Mouse (Mus musculus): ENCODE measurements around the gene Os9. TPM values are rescaled to one million over a fixed set of nuclear protein-coding genes. Genes with fewer than 3 reads are reported as not detected.
A peak's percentile ranks its signal among the peaks of the same experiment; 100 is the strongest.
"Not testable (repeated sequence)": the region's sequence is repeated elsewhere in the genome, so short reads cannot be mapped to it uniquely, and the experiment has no call there.

Gene Os9
- polyA plus RNA-seq, 1 experiment from 2014 or later: 51.2 TPM

DNA sequence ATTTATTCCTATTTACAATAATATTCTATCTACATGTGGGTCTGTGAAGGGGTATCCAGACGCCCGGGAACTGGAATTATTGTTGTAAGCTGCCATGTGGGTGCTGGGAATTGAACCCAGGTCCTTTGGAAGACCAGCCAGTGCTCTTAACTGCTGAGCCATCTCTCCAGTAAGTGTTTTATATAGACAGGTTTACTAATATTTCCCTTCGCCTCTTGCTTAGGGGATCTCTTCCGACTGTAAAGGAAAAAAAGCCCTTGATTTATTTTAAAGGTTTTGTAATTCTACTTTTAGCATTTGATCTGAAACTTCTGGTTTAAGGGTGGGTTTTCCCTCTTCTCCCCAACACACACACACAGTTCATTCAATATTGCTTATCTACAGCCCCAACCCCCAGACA is 43.3 kb upstream of the Os9 start:
- Histone ChIP-seq H3K9me3 (ENCODE audit: control insufficient read depth, low read length) (no peaks in the 10 kb centered on the region), H3K4me1 (replicated peaks; ENCODE audit: control insufficient read depth, insufficient read depth, low read length) (peaks cover 17% of the 10 kb centered on the region), H3K36me3 (ENCODE audit: control insufficient read depth, insufficient read depth, low read length) (no peaks in the 10 kb centered on the region), H3K9ac (ENCODE audit: low read depth, low read length) (no peak overlapping the region), H3K4me2 (peak overlapping the region; percentile 98), H3K27me3 (replicated peaks; ENCODE audit: control insufficient read depth, insufficient read depth, low read length) (peaks cover 31% of the 10 kb centered on the region), H3K4me3 (ENCODE audit: low read depth, low read length) (no peak overlapping the region), H3K27ac (ENCODE audit: low read depth, low read length) (no peak overlapping the region)
- WGBS: 88% methylated on average over 4 of the region's 4 CpGs
- DNase-seq (ENCODE audit: low spot score) (no peak), ATAC-seq (replicated peaks; ENCODE audit: low FRiP score) (no peak)

DNA sequence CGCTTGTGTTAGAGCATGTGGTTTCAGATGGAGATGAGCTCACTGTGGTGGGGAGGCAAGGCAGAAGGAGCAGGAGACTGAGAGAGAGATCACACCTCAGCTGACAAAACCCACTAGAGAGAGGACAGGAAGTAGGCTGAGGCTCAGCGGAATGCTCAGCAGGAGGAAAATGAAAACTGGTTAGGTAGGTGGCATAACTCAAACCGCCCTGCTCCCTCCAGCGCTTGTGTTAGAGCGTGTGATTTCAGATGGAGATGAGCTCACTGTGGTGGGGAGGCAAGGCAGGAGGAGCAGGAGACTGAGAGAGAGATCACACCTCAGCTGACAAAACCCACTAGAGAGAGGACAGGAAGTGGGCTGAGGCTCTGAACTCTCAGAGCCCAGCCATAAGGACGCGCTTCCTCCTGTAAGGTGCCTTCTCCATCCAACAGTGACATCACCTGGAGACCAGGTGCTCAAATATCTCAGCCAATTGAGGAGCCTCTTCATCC is 41.9 kb upstream of the Os9 start:
- H3K4me3 ChIP-seq (ENCODE audit: low read depth, low read length); DNase-seq (ENCODE audit: low spot score); H3K9me3 ChIP-seq (ENCODE audit: control insufficient read depth, low read length); ATAC-seq (replicated peaks; ENCODE audit: low FRiP score); H3K4me2 ChIP-seq; H3K9ac ChIP-seq (ENCODE audit: low read depth, low read length); H3K27ac ChIP-seq (ENCODE audit: low read depth, low read length); H3K36me3 ChIP-seq (ENCODE audit: control insufficient read depth, insufficient read depth, low read length): not testable (repeated sequence)
- 41% methylated on average over 7 of the region's 7 CpGs for WGBS
- Histone ChIP-seq H3K27me3 (replicated peaks; ENCODE audit: control insufficient read depth, insufficient read depth, low read length) (peaks cover 24% of the 10 kb centered on the region), H3K4me1 (replicated peaks; ENCODE audit: control insufficient read depth, insufficient read depth, low read length) (peaks cover 14% of the 10 kb centered on the region)

DNA sequence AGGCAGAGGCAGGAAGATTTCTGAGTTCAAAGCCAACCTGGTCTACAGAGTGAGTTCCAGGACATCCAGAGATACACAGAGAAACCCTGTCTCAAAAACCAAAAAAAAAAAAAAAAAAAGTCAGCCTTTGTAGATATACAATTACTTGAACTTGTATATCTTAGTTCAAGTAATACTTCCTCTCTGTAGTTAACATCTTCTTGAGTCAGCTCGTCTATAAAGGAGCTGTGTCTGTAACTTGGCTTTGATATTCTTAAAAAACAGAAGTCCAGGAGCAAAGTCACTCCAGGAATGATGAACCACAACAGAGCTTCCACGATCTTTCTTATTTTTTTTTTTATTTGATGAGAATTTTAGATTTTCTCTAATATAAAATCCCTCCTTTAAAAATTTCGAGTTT is 39.8 kb upstream of the Os9 start:
- 61% methylated on average over 3 of the region's 3 CpGs for WGBS

DNA sequence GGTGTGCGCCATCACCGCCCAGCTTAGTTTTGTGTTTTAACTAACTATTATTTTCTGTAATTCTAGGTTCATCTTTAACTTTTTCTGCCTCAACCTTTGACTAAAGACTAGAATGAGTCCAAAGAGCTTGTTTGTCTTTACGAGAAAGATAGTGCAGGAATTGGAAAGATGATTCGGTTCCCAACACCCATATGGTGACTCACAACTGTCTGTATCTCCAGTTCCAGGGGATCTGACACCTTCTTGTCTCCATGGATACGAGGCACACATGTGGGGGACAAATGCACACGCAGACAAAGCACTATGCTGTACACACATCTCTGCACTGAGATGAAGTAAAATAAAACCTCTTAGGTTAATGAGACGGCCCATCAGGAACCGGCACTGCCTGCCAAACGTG is 39.1 kb upstream of the Os9 start:
- H3K4me2 ChIP-seq: no peak overlapping the region
- H3K4me3 ChIP-seq (ENCODE audit: low read depth, low read length): no peak overlapping the region
- H3K4me1 ChIP-seq (replicated peaks; ENCODE audit: control insufficient read depth, insufficient read depth, low read length): no peaks in the 10 kb centered on the region
- no peak for ATAC-seq (replicated peaks; ENCODE audit: low FRiP score)
- no peak overlapping the region for H3K9ac ChIP-seq (ENCODE audit: low read depth, low read length)
- H3K27ac ChIP-seq (ENCODE audit: low read depth, low read length): no peak overlapping the region
- H3K36me3 ChIP-seq (ENCODE audit: control insufficient read depth, insufficient read depth, low read length): no peaks in the 10 kb centered on the region
- 83% methylated on average over 9 of the region's 9 CpGs for WGBS
- no peaks in the 10 kb centered on the region for H3K9me3 ChIP-seq (ENCODE audit: control insufficient read depth, low read length)
- H3K27me3 ChIP-seq (replicated peaks; ENCODE audit: control insufficient read depth, insufficient read depth, low read length): no peaks in the 10 kb centered on the region
- DNase-seq (ENCODE audit: low spot score): no peak

More for the DNA sequence above, 39.8 kb upstream of the Os9 start:
- ATAC-seq (replicated peaks; ENCODE audit: low FRiP score): no peak
- H3K4me1 ChIP-seq (replicated peaks; ENCODE audit: control insufficient read depth, insufficient read depth, low read length): no peaks in the 10 kb centered on the region
- no peak for DNase-seq (ENCODE audit: low spot score)
- no peak overlapping the region for H3K4me3 ChIP-seq (ENCODE audit: low read depth, low read length)
- no peak overlapping the region for H3K4me2 ChIP-seq
- H3K27me3 ChIP-seq (replicated peaks; ENCODE audit: control insufficient read depth, insufficient read depth, low read length): peaks cover 3% of the 10 kb centered on the region
- no peak overlapping the region for H3K9ac ChIP-seq (ENCODE audit: low read depth, low read length)
- no peaks in the 10 kb centered on the region for H3K36me3 ChIP-seq (ENCODE audit: control insufficient read depth, insufficient read depth, low read length)
- H3K27ac ChIP-seq (ENCODE audit: low read depth, low read length): no peak overlapping the region
- no peaks in the 10 kb centered on the region for H3K9me3 ChIP-seq (ENCODE audit: control insufficient read depth, low read length)

DNA sequence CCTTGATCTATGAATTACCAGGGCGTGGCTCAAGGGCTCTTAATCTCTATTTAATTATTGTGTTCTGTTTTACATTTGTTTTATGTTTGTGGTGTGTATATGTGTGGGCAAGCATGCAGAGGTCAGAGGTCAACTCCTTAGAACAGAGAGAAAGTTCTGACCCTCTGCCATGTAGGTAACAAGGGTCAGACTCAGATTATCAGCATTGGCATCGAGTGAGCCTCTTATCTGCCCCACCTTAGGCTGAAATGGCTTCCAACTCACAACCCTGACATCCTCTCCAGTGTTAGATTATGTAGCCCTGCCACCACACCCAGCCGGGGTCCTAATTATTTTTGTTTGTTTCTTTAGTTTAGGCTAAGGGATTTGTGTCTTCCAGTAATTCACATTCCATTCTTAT is 37.5 kb upstream of the Os9 start:
- Histone ChIP-seq H3K4me1 (replicated peaks; ENCODE audit: control insufficient read depth, insufficient read depth, low read length) (no peaks in the 10 kb centered on the region), H3K9me3 (ENCODE audit: control insufficient read depth, low read length) (no peaks in the 10 kb centered on the region), H3K27ac (ENCODE audit: low read depth, low read length) (no peak overlapping the region), H3K4me2 (no peak overlapping the region), H3K27me3 (replicated peaks; ENCODE audit: control insufficient read depth, insufficient read depth, low read length) (no peaks in the 10 kb centered on the region), H3K4me3 (ENCODE audit: low read depth, low read length) (no peak overlapping the region), H3K9ac (ENCODE audit: low read depth, low read length) (no peak overlapping the region), H3K36me3 (ENCODE audit: control insufficient read depth, insufficient read depth, low read length) (no peaks in the 10 kb centered on the region)
- DNase-seq (ENCODE audit: low spot score) (no peak), ATAC-seq (replicated peaks; ENCODE audit: low FRiP score) (no peak)
- 54% methylated on average over 3 of the region's 3 CpGs for WGBS

DNA sequence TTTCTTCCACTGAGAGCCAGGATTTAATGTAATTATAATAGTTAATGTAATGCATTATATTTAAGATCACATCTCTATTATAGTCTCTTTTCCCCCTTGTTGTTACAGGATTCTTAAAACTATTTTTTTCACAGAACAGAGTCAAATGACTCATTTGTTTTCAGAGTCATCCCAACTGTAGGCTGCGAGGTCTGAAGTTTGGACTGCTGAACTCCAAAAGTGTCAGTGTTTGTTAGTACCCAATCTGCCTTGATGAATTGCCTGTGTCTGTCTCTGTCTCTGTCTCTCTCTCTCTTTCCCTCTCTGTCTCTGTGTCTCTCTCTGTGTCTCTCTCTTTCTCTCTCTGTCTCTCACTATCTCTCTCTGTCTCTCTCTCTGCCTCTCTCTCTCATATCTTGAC is 35.6 kb upstream of the Os9 start:
- H3K9ac ChIP-seq (ENCODE audit: low read depth, low read length): no peak overlapping the region
- no peak overlapping the region for H3K4me2 ChIP-seq
- H3K4me3 ChIP-seq (ENCODE audit: low read depth, low read length): no peak overlapping the region
- H3K27me3 ChIP-seq (replicated peaks; ENCODE audit: control insufficient read depth, insufficient read depth, low read length): no peaks in the 10 kb centered on the region
- H3K36me3 ChIP-seq (ENCODE audit: control insufficient read depth, insufficient read depth, low read length): no peaks in the 10 kb centered on the region
- no peaks in the 10 kb centered on the region for H3K9me3 ChIP-seq (ENCODE audit: control insufficient read depth, low read length)
- no peak for ATAC-seq (replicated peaks; ENCODE audit: low FRiP score)
- 65% methylated on average over 1 of the region's 1 CpGs for WGBS
- H3K4me1 ChIP-seq (replicated peaks; ENCODE audit: control insufficient read depth, insufficient read depth, low read length): no peaks in the 10 kb centered on the region
- H3K27ac ChIP-seq (ENCODE audit: low read depth, low read length): no peak overlapping the region
- DNase-seq (ENCODE audit: low spot score): no peak

DNA sequence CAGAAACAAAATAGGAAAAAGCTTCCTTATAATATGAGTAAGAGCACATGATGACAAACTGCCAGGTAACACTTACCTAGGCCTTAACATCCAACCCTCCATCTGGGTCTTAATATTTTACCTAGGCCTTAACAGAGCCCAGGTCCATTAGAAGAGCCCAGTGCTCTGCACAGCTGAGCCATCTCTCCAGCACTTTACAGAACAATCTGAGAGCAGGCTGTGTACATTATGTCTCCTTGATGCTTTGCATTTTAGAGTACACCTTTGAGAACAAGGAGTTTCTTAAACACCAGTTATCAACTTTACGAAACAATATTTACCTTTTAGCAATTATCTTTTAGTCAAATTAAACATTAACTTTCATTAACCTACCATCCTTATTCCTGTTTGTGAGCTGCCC is 35.2 kb upstream of the Os9 start:
- Histone ChIP-seq H3K4me1 (replicated peaks; ENCODE audit: control insufficient read depth, insufficient read depth, low read length) (no peaks in the 10 kb centered on the region), H3K36me3 (ENCODE audit: control insufficient read depth, insufficient read depth, low read length) (no peaks in the 10 kb centered on the region), H3K4me3 (ENCODE audit: low read depth, low read length) (no peak overlapping the region), H3K27ac (ENCODE audit: low read depth, low read length) (no peak overlapping the region), H3K9ac (ENCODE audit: low read depth, low read length) (no peak overlapping the region), H3K4me2 (no peak overlapping the region), H3K9me3 (ENCODE audit: control insufficient read depth, low read length) (no peaks in the 10 kb centered on the region), H3K27me3 (replicated peaks; ENCODE audit: control insufficient read depth, insufficient read depth, low read length) (no peaks in the 10 kb centered on the region)
- 74% methylated on average over 1 of the region's 1 CpGs for WGBS
- ATAC-seq (replicated peaks; ENCODE audit: low FRiP score) (no peak), DNase-seq (ENCODE audit: low spot score) (no peak)

DNA sequence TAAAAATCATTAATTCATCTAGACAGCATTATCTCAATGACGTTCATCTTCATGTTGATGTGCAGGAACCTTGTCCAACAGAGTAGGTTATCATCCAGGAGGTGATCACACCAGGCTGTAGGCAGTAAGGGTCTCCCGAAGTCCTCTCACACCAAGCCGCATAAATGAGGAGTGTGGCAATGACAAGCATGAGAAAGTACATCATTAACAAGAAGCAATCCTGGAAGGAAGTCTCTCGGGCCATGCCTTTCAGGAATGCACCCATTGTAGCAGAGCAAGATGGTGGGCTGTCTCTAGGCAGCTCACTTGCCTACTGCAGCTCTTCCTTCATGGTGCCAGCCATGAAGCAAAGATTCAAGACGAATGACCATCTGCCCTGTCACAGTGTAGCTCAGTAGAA is 33.7 kb upstream of the Os9 start:
- H3K9ac ChIP-seq (ENCODE audit: low read depth, low read length): no peak overlapping the region
- H3K4me1 ChIP-seq (replicated peaks; ENCODE audit: control insufficient read depth, insufficient read depth, low read length): no peaks in the 10 kb centered on the region
- no peaks in the 10 kb centered on the region for H3K9me3 ChIP-seq (ENCODE audit: control insufficient read depth, low read length)
- 80% methylated on average over 5 of the region's 5 CpGs for WGBS
- H3K27me3 ChIP-seq (replicated peaks; ENCODE audit: control insufficient read depth, insufficient read depth, low read length): no peaks in the 10 kb centered on the region
- H3K4me3 ChIP-seq (ENCODE audit: low read depth, low read length): no peak overlapping the region
- ATAC-seq (replicated peaks; ENCODE audit: low FRiP score) (no peak), DNase-seq (ENCODE audit: low spot score) (no peak)
- no peaks in the 10 kb centered on the region for H3K36me3 ChIP-seq (ENCODE audit: control insufficient read depth, insufficient read depth, low read length)
- H3K27ac ChIP-seq (ENCODE audit: low read depth, low read length): no peak overlapping the region
- H3K4me2 ChIP-seq: no peak overlapping the region

DNA sequence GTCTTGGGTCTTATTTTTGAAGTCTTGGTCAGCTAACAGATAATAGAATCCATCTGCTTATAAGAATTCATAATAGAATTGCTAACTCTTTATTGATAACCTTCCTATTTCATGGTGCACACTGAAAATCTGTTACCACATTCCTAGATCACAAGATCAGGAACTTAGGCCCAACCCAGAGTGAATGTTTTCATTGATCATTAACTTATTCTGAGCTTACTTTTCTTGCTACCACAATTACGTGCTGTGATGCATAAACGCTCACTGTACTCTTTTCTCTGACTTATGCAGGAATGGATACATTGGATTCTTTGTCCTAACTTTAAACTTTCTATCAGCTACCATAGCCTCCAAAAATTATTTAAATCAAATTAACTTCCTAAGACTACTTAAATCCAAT is 33.3 kb upstream of the Os9 start:
- no peak overlapping the region for H3K4me2 ChIP-seq
- no peaks in the 10 kb centered on the region for H3K4me1 ChIP-seq (replicated peaks; ENCODE audit: control insufficient read depth, insufficient read depth, low read length)
- no peak for DNase-seq (ENCODE audit: low spot score)
- ATAC-seq (replicated peaks; ENCODE audit: low FRiP score): no peak
- WGBS: 89% methylated on average over 2 of the region's 2 CpGs
- no peaks in the 10 kb centered on the region for H3K9me3 ChIP-seq (ENCODE audit: control insufficient read depth, low read length)
- no peaks in the 10 kb centered on the region for H3K36me3 ChIP-seq (ENCODE audit: control insufficient read depth, insufficient read depth, low read length)
- no peak overlapping the region for H3K4me3 ChIP-seq (ENCODE audit: low read depth, low read length)
- H3K27ac ChIP-seq (ENCODE audit: low read depth, low read length): no peak overlapping the region
- H3K27me3 ChIP-seq (replicated peaks; ENCODE audit: control insufficient read depth, insufficient read depth, low read length): no peaks in the 10 kb centered on the region
- H3K9ac ChIP-seq (ENCODE audit: low read depth, low read length): no peak overlapping the region
